Mouse (Mus musculus) neutrophil, adult 5-6 weeks (primary cell): ENCODE data around the gene Il11. TPM values are rescaled to one million over a fixed set of nuclear protein-coding genes. Genes with fewer than 3 reads are reported as not detected.

Experiments used
- ATAC-seq: fragments of 151-379, 151-347 bp; 2 replicates; pipeline ENCODE4 v1.8.0; 2017; ENCODE audit warnings: mild to moderate bottlenecking, moderate TSS enrichment; ENCODE audit not compliant: insufficient number of reproducible peaks, poor library complexity, low FRiP score, severe bottlenecking; ENCODE audit errors: extremely low read depth
- total RNA-seq: library from RNA; stranded (forward); fragments of 200-1000 nt; gene quantifications from 2 replicates; pipeline ENCODE4 v1.2.3, GENCODE M21; 2017

Gene Il11
- total RNA-seq, 1 experiment from 2014 or later, result not detected

DNA sequence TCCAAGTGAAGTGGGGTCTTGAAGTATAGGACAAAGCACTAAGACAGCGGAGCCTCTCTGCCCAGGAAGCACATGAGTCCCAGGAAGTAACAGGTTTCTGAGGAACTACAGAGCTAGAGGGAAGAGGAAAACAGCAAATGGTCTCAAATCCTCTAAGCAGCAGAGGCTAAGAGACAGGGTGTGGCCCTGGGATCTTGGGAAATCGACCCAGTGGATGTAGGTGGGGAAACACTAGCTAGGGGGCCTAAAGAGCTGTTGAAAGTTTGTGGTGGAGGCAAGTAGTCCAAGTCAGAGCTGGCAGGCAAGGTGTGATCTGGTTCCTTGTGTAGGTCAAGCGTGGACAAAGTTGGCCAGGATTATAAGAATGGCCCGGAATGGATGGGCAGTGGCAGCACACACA is 34.3 kb downstream of the Il11 start:
- no peak for ATAC-seq

DNA sequence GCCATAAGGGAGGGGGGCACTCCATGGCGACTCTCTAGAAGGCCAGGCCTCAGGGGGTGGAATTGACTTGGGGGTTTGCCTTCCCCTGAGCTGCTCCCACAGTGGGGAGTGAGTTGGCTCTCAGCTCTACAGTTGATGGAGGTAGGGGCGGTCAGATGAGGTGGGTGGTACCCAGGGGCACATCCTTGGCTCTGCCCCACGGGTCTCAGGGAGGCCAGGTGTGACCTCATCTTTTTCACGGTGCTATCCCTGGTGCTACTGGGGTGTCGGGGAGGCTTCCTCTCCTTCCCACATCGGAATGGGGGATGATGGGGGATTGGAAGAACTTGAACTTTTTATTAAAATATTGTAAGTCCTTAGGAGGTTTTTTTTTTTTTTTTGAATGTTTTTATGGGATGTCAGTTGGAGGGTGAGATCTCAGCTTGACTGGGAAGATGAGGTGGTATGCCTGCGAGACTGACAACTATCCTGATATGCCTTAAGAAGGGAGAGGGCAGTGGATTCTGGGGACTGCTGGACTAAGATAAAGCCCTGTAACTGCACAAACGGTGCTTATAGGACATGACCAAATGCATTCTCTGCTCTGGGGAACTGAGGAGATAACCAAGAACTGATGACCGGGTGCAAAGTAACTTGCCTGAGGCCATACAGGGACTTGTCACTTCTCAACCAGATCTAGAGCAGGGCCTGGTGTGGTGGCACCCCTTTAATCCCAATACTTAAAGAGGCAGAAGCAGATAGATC is 35.3 kb downstream of the Il11 start:
- ATAC-seq, result no peak

DNA sequence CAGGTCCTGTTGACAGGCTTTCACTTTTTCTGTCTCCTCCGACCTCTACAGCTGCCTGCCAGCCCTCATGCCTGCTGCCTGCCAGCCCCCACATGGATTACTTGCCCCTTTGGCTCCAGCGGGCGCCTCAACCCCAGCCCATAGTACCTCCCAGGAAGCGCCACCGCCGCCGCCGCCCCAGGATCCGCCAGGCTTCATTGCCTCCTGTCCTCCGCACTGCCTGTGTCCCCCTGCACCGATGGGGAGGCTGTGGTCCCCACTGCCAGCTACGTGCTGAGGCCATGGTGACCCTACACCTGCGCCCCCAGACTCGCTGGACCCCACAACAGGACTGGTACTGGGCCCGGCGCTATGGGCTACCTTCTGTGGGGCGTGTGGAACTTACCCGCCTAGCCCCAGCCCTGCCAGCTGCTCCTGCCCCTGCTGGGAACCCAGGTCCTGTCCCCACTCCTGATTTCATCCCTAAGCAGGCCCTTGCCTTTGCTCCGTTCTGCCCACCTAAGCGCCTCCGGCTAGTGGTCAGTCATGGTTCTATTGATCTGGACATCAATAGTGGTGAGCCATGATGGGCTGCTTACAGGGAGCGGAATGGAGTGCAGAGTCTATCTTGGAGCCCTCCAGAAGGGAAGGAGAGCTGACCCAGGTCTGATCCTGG is 36.2 kb downstream of the Il11 start:
- no peak for ATAC-seq

DNA sequence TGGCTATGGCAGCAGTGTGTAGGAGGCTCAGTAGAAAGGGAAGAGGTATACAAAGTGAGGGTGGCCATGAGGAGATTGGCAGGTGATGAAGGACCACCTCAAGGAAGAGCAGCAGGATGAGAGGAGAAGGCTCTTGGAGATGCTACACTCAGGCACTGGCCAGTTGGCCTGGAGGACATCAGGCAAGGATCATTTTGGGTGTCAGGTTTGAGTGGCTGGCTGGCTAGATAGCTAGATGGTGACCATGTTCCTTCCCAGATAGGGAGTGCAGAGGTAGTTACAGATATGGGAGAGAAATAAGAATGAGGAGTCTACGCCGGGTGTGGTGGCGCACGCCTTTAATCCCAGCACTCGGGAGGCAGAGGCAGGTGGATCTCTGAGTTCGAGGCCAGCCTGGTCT is 37.8 kb downstream of the Il11 start:
- ATAC-seq, result no peak

DNA sequence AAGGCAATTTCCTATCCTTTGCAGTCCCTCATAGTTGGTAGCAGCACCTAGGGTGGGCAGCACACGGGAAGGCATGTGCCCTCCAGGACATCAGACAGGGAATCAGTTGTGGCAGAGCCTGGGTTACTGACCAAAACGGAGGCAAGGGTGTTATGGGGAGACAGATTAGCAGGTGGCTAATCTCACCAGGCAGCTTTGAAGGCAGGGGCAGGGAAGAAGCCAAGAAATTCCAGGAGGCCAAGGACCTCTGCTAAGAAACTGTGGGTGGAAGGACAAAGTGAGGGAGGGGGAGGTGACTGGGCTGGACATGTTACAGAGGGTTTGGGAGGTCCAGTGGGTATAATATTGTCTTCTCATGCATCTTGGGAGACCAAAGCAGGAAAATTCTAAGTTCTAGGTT is 39.3 kb downstream of the Il11 start:
- no peak for ATAC-seq

DNA sequence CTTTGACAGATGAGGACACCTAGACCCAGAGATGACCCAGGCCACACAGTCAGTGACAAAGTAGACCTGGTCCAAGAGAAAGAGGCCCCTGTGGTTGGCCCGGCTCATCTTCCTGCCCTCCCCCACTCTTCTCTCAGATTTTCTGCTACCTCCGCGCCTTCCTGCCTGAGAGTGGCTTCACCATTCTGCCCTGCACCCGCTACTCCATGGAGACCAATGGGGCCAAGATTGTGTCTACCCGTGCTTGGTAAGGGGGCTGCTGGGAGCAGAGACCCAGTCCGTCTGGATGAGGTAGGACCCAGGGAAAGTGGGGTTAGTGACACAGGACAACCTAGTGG is 40.2 kb downstream of the Il11 start:
- ATAC-seq, result no peak

DNA sequence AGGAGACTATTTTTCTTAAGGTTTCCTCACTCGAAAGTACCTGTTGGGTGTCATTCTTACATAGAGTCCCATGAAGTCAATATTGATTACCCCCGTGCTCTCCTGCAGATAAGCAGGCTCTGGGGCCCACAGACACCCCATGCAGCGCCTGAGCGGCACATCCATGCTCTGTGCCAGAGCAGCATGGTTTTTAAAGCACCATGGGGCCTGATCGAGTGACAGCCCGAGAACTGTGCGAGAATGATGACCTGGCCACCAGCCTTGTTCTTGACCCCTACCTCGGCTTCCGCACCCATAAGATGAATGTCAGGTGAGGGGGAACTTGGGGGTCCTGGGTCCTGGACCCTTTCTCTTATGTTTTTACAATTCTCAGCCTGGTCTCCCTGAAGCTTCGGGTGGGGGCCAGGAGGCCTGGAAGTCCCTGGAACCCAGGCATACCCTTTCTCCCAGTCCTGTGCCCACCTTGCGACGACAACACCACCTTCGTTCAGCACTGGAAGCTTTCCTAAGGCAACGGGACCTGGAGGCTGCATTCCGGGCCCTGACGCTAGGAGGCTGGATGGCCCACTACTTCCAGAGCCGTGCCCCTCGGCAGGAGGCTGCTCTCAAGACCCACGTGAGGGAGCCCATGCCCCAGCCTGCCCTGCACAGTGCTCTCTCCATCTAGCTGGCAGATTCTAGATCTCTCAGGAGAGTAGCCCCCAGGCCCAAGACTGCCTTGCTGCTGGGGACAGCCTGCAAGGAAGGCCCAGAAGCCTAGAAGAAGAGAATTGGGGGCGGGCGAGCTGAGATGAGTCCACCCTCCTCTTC is 40.8 kb downstream of the Il11 start:
- ATAC-seq, result no peak

DNA sequence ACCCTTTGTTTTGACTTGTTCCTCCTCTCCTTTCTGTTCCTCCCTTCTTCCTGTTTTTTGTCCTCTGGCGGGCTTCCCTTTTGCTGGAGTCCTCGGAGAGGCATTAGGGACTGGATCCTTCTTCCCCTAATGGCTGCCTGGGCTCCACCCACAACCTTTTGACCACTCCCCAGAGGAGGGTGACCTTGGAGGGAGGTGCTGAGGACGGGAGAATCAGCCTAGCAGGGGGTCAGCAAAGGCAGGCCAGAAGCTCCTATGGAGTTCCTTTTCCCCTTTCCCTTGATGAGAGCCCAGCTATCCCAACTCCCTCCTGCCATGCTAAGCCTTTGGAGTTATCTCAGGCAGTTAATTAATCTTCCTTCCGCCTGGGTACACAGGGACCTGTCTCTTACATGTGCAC is 41.5 kb downstream of the Il11 start:
- ATAC-seq, result no peak

DNA sequence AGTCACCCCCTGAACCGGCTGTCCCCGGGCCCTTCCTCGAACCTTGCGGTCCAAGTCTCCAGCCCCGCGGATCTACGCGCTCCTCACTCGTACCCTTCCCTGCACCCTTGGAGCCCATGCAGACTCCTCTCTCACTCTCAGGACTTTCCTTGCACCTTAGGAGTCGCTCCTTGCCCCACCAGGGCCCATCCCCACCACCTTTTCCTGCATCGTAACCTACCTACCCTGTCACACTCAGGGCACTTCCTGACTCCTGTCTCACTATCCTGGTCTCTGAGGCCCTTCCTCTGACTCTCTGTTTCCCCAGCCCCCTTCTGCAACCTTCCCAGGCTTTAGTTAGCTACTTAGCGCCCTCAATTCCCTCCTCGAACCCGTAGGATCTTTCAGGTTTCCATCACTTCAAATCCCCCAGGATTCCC is 42.3 kb downstream of the Il11 start:
- no peak for ATAC-seq

DNA sequence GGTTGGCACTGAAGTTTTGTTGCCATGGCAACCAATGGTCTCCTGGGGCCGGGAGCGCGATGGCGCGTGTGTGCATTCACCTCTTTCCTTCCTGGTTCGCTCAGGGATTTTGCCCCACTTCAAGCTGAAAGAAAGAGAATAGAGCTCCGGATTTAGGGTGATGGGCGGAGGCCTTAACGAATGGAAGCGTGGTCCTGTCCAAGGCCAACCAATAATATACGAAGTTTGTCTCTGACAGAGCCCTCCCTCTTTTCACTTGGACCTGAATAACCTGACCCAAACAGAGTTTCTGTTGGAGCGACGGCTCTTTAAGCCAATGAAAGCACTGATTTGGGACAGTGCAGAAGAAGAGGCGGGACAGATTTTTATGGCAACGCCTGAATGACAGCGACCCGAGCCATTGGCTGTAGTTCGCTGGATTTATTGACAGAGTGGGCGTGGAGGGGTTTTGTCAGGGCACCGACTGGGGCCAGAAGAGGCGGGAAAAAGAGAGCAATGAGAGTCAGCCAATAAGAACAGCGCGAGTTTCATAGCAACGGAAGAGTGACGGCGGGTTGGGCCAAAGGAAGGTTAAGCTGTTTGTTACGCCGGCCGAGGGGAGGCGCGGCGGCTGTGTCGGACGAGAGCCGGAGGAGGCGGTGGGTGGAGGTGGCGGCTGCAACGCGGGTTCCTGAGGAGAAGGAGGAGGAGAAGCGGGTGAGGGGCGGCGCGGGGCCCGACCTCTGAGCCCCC is 42.9 kb downstream of the Il11 start, which contains the start of gene Kmt5c:
Kmt5c (plus strand) TSS at position 572 of the 732 bp plus-strand sequence.
- ATAC-seq, result peak; percentile 91

DNA sequence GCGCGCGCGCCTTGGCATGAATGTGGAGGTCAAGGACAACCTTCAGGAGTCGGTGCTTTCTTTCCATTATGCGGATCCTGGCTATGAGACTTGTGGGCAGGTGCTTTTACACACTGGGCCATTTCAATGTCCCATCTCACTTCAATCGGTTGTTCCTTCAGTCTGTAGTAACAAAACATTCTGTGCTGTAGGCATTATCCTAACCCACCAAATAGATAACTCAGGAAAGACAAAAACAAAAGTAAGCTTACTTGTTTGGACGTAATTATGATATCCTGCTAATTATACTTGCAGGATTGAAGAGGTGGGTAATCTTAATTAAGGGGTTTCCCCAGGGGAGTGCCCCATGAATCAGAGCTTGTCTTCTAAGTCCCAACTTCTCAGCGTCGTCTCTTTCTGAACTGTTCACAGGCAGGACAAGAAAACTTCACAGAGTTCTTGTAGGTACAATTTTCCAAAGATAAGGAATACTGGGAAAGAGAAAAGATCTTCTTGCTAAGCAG is 43.6 kb downstream of the Il11 start:
- ATAC-seq, result no peak

DNA sequence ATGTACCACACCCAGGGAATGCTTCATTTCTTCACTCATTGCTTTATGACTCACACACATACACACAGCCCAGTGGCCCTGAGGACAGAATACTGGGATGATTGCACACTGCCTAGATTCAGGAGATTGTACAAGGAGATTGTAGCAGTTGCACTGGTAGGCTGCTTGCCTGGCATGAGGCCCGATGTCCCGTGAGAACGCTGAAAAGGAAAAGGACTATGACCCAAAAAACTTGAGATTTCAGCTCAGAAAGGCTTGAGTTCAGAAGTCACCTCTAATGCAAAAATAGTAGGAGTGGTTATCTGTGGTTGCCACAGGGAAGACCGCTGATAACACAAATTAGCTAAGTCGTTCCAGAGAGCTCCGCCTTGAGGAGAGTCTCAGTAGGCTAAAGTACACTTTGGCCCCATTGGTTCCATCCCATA is 49.7 kb downstream of the Il11 start:
- ATAC-seq, result no peak

DNA sequence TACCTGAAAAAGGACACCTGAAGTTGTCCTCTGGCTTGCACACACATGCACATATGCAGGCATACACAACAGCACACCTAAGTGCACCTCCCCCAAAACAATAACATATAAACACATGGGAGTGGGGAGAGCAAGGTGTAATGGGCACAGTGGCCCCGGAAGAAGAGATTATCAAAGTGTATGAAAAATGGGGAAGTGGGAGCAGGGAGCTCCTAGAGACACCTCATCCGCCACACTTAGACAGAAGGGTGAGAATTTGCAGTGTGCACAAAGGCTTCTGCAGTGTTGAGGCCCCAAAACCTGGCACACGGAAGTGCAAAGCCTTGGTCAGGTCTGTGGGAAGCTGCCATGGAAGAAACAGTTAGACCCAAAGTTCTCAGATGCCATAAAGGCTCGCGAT is 51.6 kb downstream of the Il11 start:
- ATAC-seq, result 0 out of 2 replicates have a peak, but pooled peaks have one; percentile 23

DNA sequence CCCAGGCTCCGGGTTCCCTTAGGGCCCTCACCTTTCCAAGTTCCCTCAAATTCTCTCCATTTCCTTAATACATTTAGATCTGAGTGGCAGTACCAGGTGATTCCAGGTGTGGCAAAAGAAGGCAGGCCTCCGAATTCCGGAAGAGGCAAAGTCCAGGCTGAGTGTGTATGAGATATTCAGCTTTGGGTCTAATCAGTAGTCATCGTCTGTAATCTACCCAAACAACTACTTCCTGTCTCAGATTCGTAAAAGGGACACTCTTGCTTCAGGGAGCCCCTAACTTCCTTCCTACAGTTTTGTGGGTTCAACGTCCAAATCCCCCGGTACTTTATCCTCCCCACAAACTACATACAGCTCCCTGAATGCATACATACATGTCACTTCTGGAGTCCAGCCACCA is 57.5 kb downstream of the Il11 start, which contains the start of gene Tmem150b:
Tmem150b (minus strand) TSS at position 81 of the 400 bp plus-strand sequence.
- no peak for ATAC-seq

DNA sequence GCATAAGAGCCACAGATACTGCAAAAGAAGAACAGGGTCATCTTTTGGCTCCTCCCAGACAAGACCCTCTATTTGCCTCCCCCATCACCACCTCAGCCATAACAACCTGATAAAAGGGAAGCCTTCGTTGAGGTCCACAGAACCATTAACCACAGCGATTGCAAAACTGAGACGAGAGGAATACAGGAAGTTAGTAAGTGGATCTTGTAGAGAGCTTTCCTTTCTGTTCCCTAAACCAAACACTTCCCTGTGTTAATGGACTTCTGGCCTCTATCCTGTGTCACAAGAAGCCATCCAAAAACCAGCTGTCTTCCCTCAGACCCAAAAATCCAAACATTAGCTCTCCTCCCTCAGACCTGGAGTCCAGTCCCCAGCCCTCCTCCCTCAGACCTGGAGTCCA is 58.3 kb downstream of the Il11 start:
- ATAC-seq, result peak; percentile 73; the same call in 1 of the 2 replicates

DNA sequence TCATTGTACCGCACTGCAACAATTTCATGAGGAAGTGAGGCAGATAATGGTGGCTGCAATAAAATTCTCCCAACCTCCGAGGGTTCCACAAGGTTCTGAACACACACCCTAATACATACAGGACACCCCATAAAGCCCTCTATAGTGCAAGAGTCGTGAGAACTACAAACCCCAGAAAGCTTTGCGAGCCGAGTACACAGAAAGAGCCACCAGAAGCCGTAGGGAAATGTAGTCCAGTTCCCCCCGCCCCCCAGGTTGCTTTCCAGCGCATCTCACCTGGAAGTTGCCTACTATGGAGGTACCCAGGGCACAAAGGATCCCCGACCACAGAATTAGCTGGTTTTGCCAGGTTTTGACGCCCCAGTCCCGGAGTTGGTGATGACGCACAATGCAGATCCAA is 59.2 kb downstream of the Il11 start:
- peak; percentile 54 for ATAC-seq
